Mouse (Mus musculus): ENCODE results near the gene Popdc2. TPM values are rescaled to one million over a fixed set of nuclear protein-coding genes. Genes with fewer than 3 reads are reported as not detected.

Popdc2 gene
- polyA plus RNA-seq, 1 experiment from 2014 or later, result 0.67 TPM

DNA sequence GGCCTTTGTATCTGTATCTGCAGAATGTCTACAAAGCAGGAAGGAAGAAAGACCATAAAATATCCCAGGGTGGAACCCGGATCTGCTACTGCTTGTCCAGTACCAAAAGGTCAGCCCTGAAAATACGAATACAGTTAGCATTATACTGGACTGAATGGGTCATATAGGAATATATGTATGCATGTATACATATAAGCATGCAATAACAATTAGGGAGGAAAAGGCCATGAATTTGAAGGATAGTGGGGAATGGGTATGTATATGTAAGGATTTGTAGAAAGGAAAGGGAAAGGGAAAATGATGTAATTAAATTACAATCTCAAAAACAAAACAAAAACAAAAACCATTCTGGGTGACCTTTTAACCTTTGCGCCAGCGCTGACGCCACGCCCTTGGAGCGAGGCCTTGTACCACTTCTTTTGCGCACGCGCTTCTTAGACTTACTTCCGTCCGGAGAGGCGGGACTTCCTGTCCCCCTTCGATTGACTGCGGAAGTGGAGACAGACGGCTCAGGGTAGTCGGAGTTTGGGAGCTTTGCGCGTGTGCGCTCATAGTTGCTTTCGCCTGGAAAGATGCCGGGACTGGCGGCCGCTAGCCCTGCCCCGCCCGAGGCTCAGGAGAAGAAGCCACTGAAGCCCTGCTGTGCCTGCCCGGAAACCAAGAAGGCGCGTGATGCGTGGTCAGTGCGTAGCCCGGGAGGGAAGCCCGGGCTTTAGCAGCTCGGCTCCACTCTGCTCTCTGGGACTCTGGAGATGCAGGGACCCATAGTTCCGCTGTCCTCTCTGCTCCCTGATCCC, 15.3 kb upstream of the Popdc2 start, which contains the start of the genes Cox17 and Gm21987:
TSS of gene Cox17 (plus strand) at position 463 of the 797 bp plus-strand sequence.
TSS of gene Gm21987 (plus strand) at position 512 of the 797 bp plus-strand sequence.
- H3K4me1 ChIP-seq (replicated peaks), result peaks cover 17% of the 10 kb centered on the region
- H3K27me3 ChIP-seq, result no peaks in the 10 kb centered on the region
- peak; percentile 97 for ATAC-seq (ENCODE audit: low read depth)
- H3K4me2 ChIP-seq, result peak within 1 kb of the TSS; percentile 71
- peak within 1 kb of the TSS; percentile 83 for H3K4me3 ChIP-seq
- no peaks in the 10 kb centered on the region for H3K9me3 ChIP-seq
- H3K36me3 ChIP-seq, result peaks cover 27% of the 10 kb centered on the region
- peak within 1 kb of the TSS; percentile 82 for H3K9ac ChIP-seq
- peak within 1 kb of the TSS; percentile 89 for H3K27ac ChIP-seq (replicated peaks)
- WGBS, result 3% methylated on average over 35 of the region's 35 CpGs

DNA sequence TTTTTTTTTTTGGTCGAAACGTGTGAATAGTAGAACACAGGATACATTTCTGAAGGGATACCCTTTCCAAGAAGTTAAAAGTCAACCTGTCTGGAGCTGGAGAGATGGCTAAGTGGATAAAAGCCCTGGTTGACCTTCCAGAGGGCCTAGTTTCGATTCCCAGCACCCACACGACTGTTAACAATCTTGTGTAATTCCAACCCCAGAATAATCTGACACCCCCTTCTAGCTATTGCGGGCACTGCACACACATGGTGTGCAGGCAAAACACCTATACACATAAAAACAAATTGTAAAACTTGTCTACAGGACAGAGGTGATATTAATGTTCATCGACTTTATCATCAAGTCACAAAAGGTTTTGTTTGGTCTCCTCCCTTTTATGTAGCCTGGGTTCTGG, 14.4 kb upstream of the Popdc2 start:
- WGBS, result 60% methylated on average over 6 of the region's 6 CpGs
- peak overlapping the region; percentile 82 for H3K9ac ChIP-seq

DNA sequence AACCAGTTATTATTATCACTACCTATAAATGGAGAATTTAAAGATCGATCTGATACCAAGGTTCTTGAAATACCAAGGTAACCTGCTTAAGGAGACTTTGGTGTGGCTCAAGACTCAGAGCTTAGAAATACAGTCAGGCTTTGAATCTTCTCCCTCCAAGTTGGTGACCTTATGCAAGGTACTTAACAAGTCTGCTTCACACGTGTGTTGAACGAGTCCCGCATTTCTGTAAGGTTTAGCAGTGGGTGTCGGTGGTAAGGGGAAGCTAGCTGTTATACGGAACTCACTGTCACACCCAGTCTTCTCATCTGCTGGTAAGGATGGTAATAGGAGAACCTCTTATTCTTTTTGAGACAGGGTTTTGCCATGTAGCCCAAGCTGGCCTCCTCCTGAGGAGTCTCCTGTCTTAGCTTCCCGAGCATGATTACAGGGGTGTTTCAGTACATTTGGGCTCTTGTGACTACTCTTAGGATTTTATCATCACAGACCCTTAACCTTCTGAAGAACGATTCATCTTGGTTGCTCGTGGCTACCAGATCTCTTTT, 13.7 kb upstream of the Popdc2 start:
- Histone ChIP-seq H3K27me3 (no peaks in the 10 kb centered on the region), H3K4me2 (no peak overlapping the region), H3K4me1 (replicated peaks) (peaks cover 14% of the 10 kb centered on the region), H3K9ac (no peak overlapping the region), H3K36me3 (peaks cover 34% of the 10 kb centered on the region), H3K4me3 (no peak overlapping the region), H3K9me3 (no peaks in the 10 kb centered on the region), H3K27ac (replicated peaks) (no peak overlapping the region)
- no peak for ATAC-seq (ENCODE audit: low read depth)
- WGBS, result 91% methylated on average over 9 of the region's 9 CpGs

More for the DNA sequence above, 14.4 kb upstream of the Popdc2 start:
- H3K27ac ChIP-seq (replicated peaks), result no peak overlapping the region
- ATAC-seq (ENCODE audit: low read depth), result no peak
- H3K4me3 ChIP-seq, result peak overlapping the region; percentile 83
- peaks cover 34% of the 10 kb centered on the region for H3K36me3 ChIP-seq
- H3K4me2 ChIP-seq, result peak overlapping the region; percentile 71
- H3K9me3 ChIP-seq, result no peaks in the 10 kb centered on the region
- H3K27me3 ChIP-seq, result no peaks in the 10 kb centered on the region
- peaks cover 14% of the 10 kb centered on the region for H3K4me1 ChIP-seq (replicated peaks)

DNA sequence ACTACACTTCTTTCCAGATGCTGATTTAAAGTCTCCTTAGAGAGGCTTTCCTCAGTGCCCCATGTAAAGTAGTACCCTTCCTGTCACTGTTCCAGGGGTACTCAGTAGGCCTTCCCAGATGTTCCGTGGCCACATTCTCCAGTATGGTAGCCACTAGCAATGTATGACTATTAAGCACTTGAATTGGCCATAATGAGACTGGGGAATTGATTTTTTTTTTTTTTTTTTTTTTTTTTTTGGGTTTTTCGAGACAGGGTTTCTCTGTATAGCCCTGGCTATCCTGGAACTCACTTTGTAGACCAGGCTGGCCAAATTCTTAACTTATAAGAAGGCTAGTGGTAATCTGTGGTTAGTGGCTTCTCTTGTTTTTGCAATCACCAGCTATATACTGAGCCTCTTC, 12.1 kb upstream of the Popdc2 start:
- Histone ChIP-seq H3K4me2 (no peak overlapping the region), H3K4me3 (no peak overlapping the region), H3K9ac (no peak overlapping the region), H3K27ac (replicated peaks) (no peak overlapping the region), H3K9me3 (no peaks in the 10 kb centered on the region), H3K4me1 (replicated peaks) (peaks cover 14% of the 10 kb centered on the region), H3K27me3 (no peaks in the 10 kb centered on the region), H3K36me3 (peaks cover 38% of the 10 kb centered on the region)
- 87% methylated on average over 2 of the region's 2 CpGs for WGBS
- ATAC-seq (ENCODE audit: low read depth), result no peak

DNA sequence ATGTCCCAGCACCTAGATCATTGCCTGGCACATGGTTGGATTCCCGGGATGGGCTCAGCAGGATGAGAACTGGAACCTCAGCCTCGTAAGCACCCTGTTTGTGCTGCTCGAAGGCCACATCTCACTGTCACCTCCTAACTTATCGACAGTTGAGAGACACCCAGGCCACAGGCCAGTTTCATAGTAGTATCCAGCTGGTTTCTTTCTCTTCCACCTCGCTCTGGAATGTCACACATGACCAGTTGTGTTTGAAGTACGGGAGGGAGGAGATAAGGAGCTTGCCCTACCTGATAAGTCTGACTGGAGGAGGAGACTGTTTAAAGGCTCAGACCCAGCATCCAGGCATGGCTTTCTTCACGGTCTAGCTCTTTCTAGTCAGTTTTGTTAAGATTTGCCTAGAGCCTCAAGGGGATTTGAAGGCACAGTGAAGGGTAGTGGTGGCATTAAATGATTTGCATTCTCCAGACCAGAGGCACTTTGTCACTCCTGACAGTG, 11.6 kb upstream of the Popdc2 start:
- no peak for ATAC-seq (ENCODE audit: low read depth)
- peaks cover 14% of the 10 kb centered on the region for H3K4me1 ChIP-seq (replicated peaks)

DNA sequence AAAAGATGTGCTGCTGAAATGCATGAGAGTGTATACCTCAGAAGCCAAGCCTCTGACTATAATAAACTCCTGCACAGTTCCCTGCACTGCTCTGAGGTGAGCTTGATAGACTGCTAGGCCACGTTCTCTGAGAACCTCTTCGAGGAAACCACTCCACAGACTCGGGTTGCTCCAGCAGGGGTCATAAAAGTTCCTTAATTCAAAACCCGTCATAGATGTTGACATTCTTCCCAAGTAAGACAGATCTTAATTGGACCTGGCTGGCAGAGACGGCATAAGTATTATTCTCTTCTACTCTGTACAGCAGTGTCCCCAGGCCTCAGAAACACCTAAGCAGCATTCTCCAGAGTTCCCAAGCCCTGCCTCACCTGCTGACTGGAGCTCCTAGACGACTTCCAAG, 11.1 kb upstream of the Popdc2 start:
- H3K27ac ChIP-seq (replicated peaks), result no peak overlapping the region
- H3K9ac ChIP-seq, result no peak overlapping the region
- H3K4me2 ChIP-seq, result no peak overlapping the region
- peaks cover 14% of the 10 kb centered on the region for H3K4me1 ChIP-seq (replicated peaks)
- ATAC-seq (ENCODE audit: low read depth), result no peak
- 82% methylated on average over 6 of the region's 6 CpGs for WGBS
- peaks cover 38% of the 10 kb centered on the region for H3K36me3 ChIP-seq
- no peaks in the 10 kb centered on the region for H3K27me3 ChIP-seq
- H3K4me3 ChIP-seq, result no peak overlapping the region
- no peaks in the 10 kb centered on the region for H3K9me3 ChIP-seq

More for the DNA sequence above, 11.6 kb upstream of the Popdc2 start:
- H3K36me3 ChIP-seq, result peaks cover 38% of the 10 kb centered on the region
- no peak overlapping the region for H3K4me3 ChIP-seq
- H3K27ac ChIP-seq (replicated peaks), result no peak overlapping the region
- H3K9me3 ChIP-seq, result no peaks in the 10 kb centered on the region
- H3K9ac ChIP-seq, result no peak overlapping the region
- H3K4me2 ChIP-seq, result no peak overlapping the region
- 88% methylated on average over 7 of the region's 7 CpGs for WGBS
- no peaks in the 10 kb centered on the region for H3K27me3 ChIP-seq

DNA sequence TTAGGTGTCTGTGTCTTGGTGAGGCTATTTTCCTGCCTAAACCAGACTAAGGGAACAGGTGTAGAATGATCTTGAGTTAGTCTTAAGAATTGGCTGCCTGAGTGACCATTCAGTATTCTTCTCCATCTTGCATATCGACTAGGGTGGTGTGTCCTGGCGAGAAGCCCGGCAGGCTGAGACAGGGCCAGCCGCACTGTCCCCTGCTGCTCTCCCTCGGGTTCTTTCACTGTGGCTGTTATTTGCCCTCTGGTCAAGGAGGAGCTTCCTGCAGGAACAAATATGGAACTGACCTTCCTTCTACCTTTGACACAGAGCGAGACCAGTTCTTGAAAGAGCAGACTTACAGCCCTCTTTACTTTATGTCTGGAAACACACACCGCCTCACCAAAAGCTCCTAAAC, 10.0 kb upstream of the Popdc2 start:
- no peak overlapping the region for H3K4me3 ChIP-seq
- no peaks in the 10 kb centered on the region for H3K9me3 ChIP-seq
- H3K9ac ChIP-seq, result no peak overlapping the region
- H3K27me3 ChIP-seq, result no peaks in the 10 kb centered on the region
- WGBS, result 83% methylated on average over 7 of the region's 7 CpGs
- no peak overlapping the region for H3K27ac ChIP-seq (replicated peaks)
- ATAC-seq (ENCODE audit: low read depth), result no peak
- H3K4me1 ChIP-seq (replicated peaks), result peaks cover 11% of the 10 kb centered on the region
- peaks cover 47% of the 10 kb centered on the region for H3K36me3 ChIP-seq
- H3K4me2 ChIP-seq, result no peak overlapping the region

DNA sequence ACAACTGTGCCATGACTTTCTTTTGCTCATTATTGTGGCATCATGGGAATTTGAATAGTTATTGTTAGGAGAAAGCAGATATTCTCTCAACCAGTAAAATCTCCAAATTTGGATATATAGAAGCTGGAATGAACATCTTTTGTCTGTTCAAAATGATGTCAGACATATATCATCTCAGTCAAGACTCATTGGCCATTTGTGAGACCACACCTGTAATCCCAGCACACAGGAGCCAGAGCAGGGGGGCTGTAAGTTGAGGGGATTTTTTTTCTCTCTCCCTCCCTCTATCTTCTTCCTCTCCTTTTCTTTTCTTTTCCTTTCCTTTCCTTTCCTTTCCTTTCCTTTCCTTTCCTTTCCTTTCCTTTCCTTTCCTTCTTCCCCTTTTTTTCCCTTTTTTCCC, 9.2 kb upstream of the Popdc2 start:
- Histone ChIP-seq H3K4me1 (replicated peaks) (peaks cover 7% of the 10 kb centered on the region), H3K4me2 (no peak overlapping the region), H3K9me3 (no peaks in the 10 kb centered on the region), H3K9ac (no peak overlapping the region), H3K27ac (replicated peaks) (no peak overlapping the region), H3K27me3 (no peaks in the 10 kb centered on the region), H3K36me3 (peaks cover 48% of the 10 kb centered on the region), H3K4me3 (no peak overlapping the region)
- no peak for ATAC-seq (ENCODE audit: low read depth)

DNA sequence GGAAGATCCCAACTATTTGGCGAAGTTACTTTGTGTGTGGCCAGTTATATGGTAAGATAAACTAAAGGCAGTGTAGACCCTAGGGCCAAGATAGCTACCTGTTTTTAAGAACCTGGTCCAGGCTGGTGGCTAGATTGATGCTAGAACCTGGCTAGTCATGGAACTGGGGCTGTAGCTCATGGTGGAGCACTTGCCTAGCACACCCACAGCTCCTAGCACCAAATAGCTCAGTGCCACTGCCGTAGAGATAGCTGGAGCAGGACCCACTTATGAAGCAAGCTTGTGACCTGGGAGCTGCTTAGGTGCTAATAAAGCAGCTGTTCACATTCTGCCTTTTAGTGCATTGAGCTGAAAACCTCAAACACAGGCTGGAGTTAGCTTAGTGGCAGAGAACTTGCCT, 8.4 kb upstream of the Popdc2 start:
- no peak overlapping the region for H3K4me3 ChIP-seq
- no peak for ATAC-seq (ENCODE audit: low read depth)

DNA sequence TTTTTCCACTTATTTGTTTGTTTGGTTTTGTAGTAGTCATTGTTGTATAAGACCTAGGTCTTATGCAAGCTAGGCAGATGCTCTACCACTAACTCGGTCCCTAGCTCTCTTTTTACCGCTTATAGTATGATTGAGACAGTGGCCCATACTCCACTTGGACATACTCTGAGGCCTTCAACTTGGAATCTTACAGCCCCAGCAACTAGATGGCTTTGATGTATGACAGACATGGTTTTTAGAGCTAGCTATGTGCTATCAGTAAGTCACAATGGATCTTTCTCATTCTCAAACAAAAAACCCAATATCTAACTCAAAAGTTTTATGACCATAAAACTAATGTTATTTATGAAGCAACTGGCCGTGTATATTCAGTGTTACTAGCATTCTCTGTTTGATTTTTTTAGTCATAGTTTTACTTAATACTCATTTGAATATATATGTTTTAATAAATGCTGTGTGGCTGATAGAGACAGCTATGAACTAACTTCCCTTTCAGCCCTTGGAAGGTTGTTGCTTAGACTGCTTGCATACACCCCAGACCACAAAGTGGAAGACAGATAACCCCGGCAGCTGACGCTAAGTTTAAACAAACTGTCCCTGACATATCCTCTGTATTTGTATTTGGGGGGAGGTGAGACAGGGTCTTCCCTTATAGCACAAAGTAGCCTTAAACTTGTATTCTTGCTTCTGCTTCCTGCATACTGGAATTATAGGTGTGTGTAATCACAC, 7.7 kb upstream of the Popdc2 start:
- no peak overlapping the region for H3K9ac ChIP-seq
- H3K36me3 ChIP-seq, result peaks cover 50% of the 10 kb centered on the region
- no peak overlapping the region for H3K4me3 ChIP-seq
- H3K27me3 ChIP-seq, result no peaks in the 10 kb centered on the region
- no peak for ATAC-seq (ENCODE audit: low read depth)
- H3K27ac ChIP-seq (replicated peaks), result no peak overlapping the region
- 91% methylated on average over 5 of the region's 5 CpGs for WGBS
- no peak overlapping the region for H3K4me2 ChIP-seq
- no peaks in the 10 kb centered on the region for H3K4me1 ChIP-seq (replicated peaks)
- H3K9me3 ChIP-seq, result no peaks in the 10 kb centered on the region

More for the DNA sequence above, 8.4 kb upstream of the Popdc2 start:
- Histone ChIP-seq H3K4me2 (no peak overlapping the region), H3K9me3 (no peaks in the 10 kb centered on the region), H3K4me1 (replicated peaks) (no peaks in the 10 kb centered on the region), H3K36me3 (peaks cover 55% of the 10 kb centered on the region), H3K27me3 (no peaks in the 10 kb centered on the region), H3K27ac (replicated peaks) (no peak overlapping the region), H3K9ac (no peak overlapping the region)
- WGBS, result 96% methylated on average over 2 of the region's 2 CpGs

DNA sequence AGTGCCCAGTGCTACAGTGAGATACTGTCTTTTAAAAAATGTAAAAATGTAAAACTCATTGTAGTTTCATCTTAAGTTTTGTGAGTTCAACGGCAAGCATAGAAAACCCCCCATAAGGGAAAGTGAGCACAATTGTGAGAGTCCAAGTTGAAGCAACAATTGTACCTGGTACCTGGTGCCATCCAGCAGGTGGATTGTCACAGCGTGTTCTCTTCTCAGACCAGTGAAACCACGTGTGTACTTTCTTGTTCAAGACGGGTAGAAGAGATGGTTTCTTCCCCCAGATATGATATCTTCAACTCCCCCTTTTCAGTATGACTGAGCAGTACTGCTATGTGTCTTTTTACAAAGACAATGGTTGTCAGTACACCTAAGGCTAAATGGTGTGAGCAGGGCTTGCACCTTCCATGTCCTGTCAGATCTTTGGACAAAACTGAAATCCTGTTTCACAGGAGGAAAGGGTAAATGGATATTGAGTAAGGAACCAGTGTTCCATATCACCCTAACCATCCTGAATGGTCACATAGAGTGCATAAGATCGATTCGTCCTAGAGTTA, 3.7 kb upstream of the Popdc2 start:
- H3K4me3 ChIP-seq, result no peak overlapping the region
- WGBS, result 89% methylated on average over 6 of the region's 6 CpGs
- no peaks in the 10 kb centered on the region for H3K9me3 ChIP-seq
- no peak overlapping the region for H3K27ac ChIP-seq (replicated peaks)
- peaks cover 21% of the 10 kb centered on the region for H3K36me3 ChIP-seq
- H3K4me2 ChIP-seq, result no peak overlapping the region
- ATAC-seq (ENCODE audit: low read depth), result no peak
- H3K27me3 ChIP-seq, result no peaks in the 10 kb centered on the region
- no peak overlapping the region for H3K9ac ChIP-seq
- peaks cover 7% of the 10 kb centered on the region; the same call in 1 of the 2 replicates for H3K4me1 ChIP-seq (replicated peaks)

DNA sequence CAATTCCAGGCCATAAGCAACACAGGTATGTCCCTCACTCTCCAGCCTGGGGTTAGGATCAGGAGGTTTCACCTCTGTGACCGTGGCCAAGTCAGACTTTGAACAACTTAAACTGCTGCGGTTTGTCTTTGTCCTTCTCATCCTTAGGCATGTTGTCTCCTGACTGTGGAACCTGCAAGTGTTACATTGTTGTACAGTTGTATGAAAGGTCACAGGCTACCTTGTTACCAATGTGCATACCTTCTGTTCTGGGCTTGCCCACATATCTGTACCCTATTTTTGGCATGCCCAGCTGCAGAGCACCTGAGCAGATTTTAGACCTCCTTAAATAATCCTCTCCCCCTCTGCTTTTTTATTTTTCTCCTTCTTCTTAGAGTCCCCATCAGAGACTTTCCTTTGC, 2.8 kb upstream of the Popdc2 start:
- 95% methylated on average over 2 of the region's 2 CpGs for WGBS
- no peak overlapping the region for H3K4me3 ChIP-seq

More for the DNA sequence above, 2.8 kb upstream of the Popdc2 start:
- H3K4me1 ChIP-seq (replicated peaks), result peaks cover 7% of the 10 kb centered on the region; the same call in 1 of the 2 replicates
- no peak overlapping the region for H3K9ac ChIP-seq
- no peak overlapping the region for H3K4me2 ChIP-seq
- H3K27ac ChIP-seq (replicated peaks), result no peak overlapping the region
- H3K9me3 ChIP-seq, result no peaks in the 10 kb centered on the region
- no peak for ATAC-seq (ENCODE audit: low read depth)
- no peaks in the 10 kb centered on the region for H3K27me3 ChIP-seq
- peaks cover 17% of the 10 kb centered on the region; the same call in 1 of the 2 replicates for H3K36me3 ChIP-seq
